Mouse (Mus musculus): ENCODE data around the gene Scube1. TPM values are rescaled to one million over a fixed set of nuclear protein-coding genes. Genes with fewer than 3 reads are reported as not detected.
A peak's percentile ranks its signal among the peaks of the same experiment; 100 is the strongest.

Gene Scube1
- polyA plus RNA-seq, 1 experiment = 3.5 TPM

GRCm38 (mm10) chr15:83575543-83575942, 149.3 kb downstream of the Scube1 start:
- H3K27me3 ChIP-seq (replicated peaks; ENCODE audit: control insufficient read depth, insufficient read depth, low read length) = no peaks in the 10 kb centered on the region
- no peaks in the 10 kb centered on the region for H3K36me3 ChIP-seq (ENCODE audit: control insufficient read depth, insufficient read depth, low read length)
- H3K27ac ChIP-seq (ENCODE audit: insufficient read depth, low read depth, low read length) = no peak overlapping the region
- no peak for TF ChIP-seq POLR2A (IDR thresholded peaks at IDR 0.05; ENCODE audit: low read depth, low read length)
- TF ChIP-seq CTCF (conservative IDR thresholded peaks at IDR 0.05; ENCODE audit: insufficient read depth, insufficient read length, low read depth, low read length) = no peak
- no peak for DNase-seq
- H3K4me1 ChIP-seq (ENCODE audit: control insufficient read depth, insufficient read depth, low read length) = 0 out of 2 replicates have a peak, but pooled peaks cover 3% of the 10 kb centered on the region
- WGBS = 93% methylated on average over 8 of the region's 8 CpGs
- H3K4me3 ChIP-seq (ENCODE audit: insufficient read depth, low read depth, low read length) = no peak overlapping the region

GRCm38 (mm10) chr15:83574731-83575351, 150.0 kb downstream of the Scube1 start:
- 0 out of 2 replicates have a peak, but pooled peaks cover 3% of the 10 kb centered on the region for H3K4me1 ChIP-seq (ENCODE audit: control insufficient read depth, insufficient read depth, low read length)
- 67% methylated on average over 6 of the region's 6 CpGs for WGBS
- no peak for TF ChIP-seq CTCF (conservative IDR thresholded peaks at IDR 0.05; ENCODE audit: insufficient read depth, insufficient read length, low read depth, low read length)
- TF ChIP-seq POLR2A (IDR thresholded peaks at IDR 0.05; ENCODE audit: low read depth, low read length) = no peak
- H3K27me3 ChIP-seq (replicated peaks; ENCODE audit: control insufficient read depth, insufficient read depth, low read length) = no peaks in the 10 kb centered on the region
- H3K4me3 ChIP-seq (ENCODE audit: insufficient read depth, low read depth, low read length) = no peak overlapping the region
- no peak for DNase-seq
- H3K36me3 ChIP-seq (ENCODE audit: control insufficient read depth, insufficient read depth, low read length) = no peaks in the 10 kb centered on the region
- H3K27ac ChIP-seq (ENCODE audit: insufficient read depth, low read depth, low read length) = no peak overlapping the region

GRCm38 (mm10) chr15:83573606-83574005, 151.2 kb downstream of the Scube1 start:
- Histone ChIP-seq H3K27ac (ENCODE audit: insufficient read depth, low read depth, low read length) (no peak overlapping the region), H3K27me3 (replicated peaks; ENCODE audit: control insufficient read depth, insufficient read depth, low read length) (no peaks in the 10 kb centered on the region), H3K4me3 (ENCODE audit: insufficient read depth, low read depth, low read length) (no peak overlapping the region), H3K4me1 (ENCODE audit: control insufficient read depth, insufficient read depth, low read length) (0 out of 2 replicates have a peak, but pooled peaks cover 3% of the 10 kb centered on the region), H3K36me3 (ENCODE audit: control insufficient read depth, insufficient read depth, low read length) (no peaks in the 10 kb centered on the region)
- TF ChIP-seq POLR2A (IDR thresholded peaks at IDR 0.05; ENCODE audit: low read depth, low read length) (no peak), CTCF (conservative IDR thresholded peaks at IDR 0.05; ENCODE audit: insufficient read depth, insufficient read length, low read depth, low read length) (no peak)
- WGBS = 97% methylated on average over 12 of the region's 12 CpGs
- DNase-seq = no peak

- Histone ChIP-seq H3K27me3 (replicated peaks; ENCODE audit: control insufficient read depth, insufficient read depth, low read length) (no peaks in the 10 kb centered on the region), H3K27ac (ENCODE audit: insufficient read depth, low read depth, low read length) (no peak overlapping the region), H3K36me3 (ENCODE audit: control insufficient read depth, insufficient read depth, low read length) (no peaks in the 10 kb centered on the region), H3K4me3 (ENCODE audit: insufficient read depth, low read depth, low read length) (no peak overlapping the region), H3K4me1 (ENCODE audit: control insufficient read depth, insufficient read depth, low read length) (0 out of 2 replicates have a peak, but pooled peaks cover 3% of the 10 kb centered on the region)
- no peak for TF ChIP-seq CTCF (conservative IDR thresholded peaks at IDR 0.05; ENCODE audit: insufficient read depth, insufficient read length, low read depth, low read length)
- no peak for TF ChIP-seq POLR2A (IDR thresholded peaks at IDR 0.05; ENCODE audit: low read depth, low read length)
- DNase-seq = no peak
- WGBS = 86% methylated on average over 4 of the region's 4 CpGs
Measured at GRCm38 (mm10) chr15:83572132-83572531, 152.7 kb downstream of the Scube1 start.

- H3K4me1 ChIP-seq (ENCODE audit: control insufficient read depth, insufficient read depth, low read length) = 0 out of 2 replicates have a peak, but pooled peaks cover 3% of the 10 kb centered on the region
- no peaks in the 10 kb centered on the region for H3K36me3 ChIP-seq (ENCODE audit: control insufficient read depth, insufficient read depth, low read length)
- TF ChIP-seq POLR2A (IDR thresholded peaks at IDR 0.05; ENCODE audit: low read depth, low read length) (no peak), CTCF (conservative IDR thresholded peaks at IDR 0.05; ENCODE audit: insufficient read depth, insufficient read length, low read depth, low read length) (no peak)
- no peaks in the 10 kb centered on the region for H3K27me3 ChIP-seq (replicated peaks; ENCODE audit: control insufficient read depth, insufficient read depth, low read length)
- WGBS = 48% methylated on average over 5 of the region's 5 CpGs
- DNase-seq = peak; percentile 90
- no peak overlapping the region for H3K27ac ChIP-seq (ENCODE audit: insufficient read depth, low read depth, low read length)
- no peak overlapping the region for H3K4me3 ChIP-seq (ENCODE audit: insufficient read depth, low read depth, low read length)
Measured at GRCm38 (mm10) chr15:83571636-83572035, 153.2 kb downstream of the Scube1 start.

- 0 out of 2 replicates have a peak, but pooled peaks cover 3% of the 10 kb centered on the region for H3K4me1 ChIP-seq (ENCODE audit: control insufficient read depth, insufficient read depth, low read length)
- no peak overlapping the region for H3K4me3 ChIP-seq (ENCODE audit: insufficient read depth, low read depth, low read length)
- no peak for DNase-seq
- TF ChIP-seq CTCF (conservative IDR thresholded peaks at IDR 0.05; ENCODE audit: insufficient read depth, insufficient read length, low read depth, low read length) = peak; percentile 42
- TF ChIP-seq POLR2A (IDR thresholded peaks at IDR 0.05; ENCODE audit: low read depth, low read length) = no peak
- H3K27me3 ChIP-seq (replicated peaks; ENCODE audit: control insufficient read depth, insufficient read depth, low read length) = no peaks in the 10 kb centered on the region
- H3K36me3 ChIP-seq (ENCODE audit: control insufficient read depth, insufficient read depth, low read length) = no peaks in the 10 kb centered on the region
- H3K27ac ChIP-seq (ENCODE audit: insufficient read depth, low read depth, low read length) = no peak overlapping the region
- 68% methylated on average over 2 of the region's 2 CpGs for WGBS
Measured at GRCm38 (mm10) chr15:83570641-83571040, 154.2 kb downstream of the Scube1 start.

GRCm38 (mm10) chr15:83569682-83570081, 155.1 kb downstream of the Scube1 start:
- H3K4me1 ChIP-seq (ENCODE audit: control insufficient read depth, insufficient read depth, low read length) = 0 out of 2 replicates have a peak, but pooled peaks cover 3% of the 10 kb centered on the region
- H3K4me3 ChIP-seq (ENCODE audit: insufficient read depth, low read depth, low read length) = no peak overlapping the region
- no peak overlapping the region for H3K27ac ChIP-seq (ENCODE audit: insufficient read depth, low read depth, low read length)
- no peak for DNase-seq
- 73% methylated on average over 11 of the region's 11 CpGs for WGBS
- no peaks in the 10 kb centered on the region for H3K36me3 ChIP-seq (ENCODE audit: control insufficient read depth, insufficient read depth, low read length)
- no peaks in the 10 kb centered on the region for H3K27me3 ChIP-seq (replicated peaks; ENCODE audit: control insufficient read depth, insufficient read depth, low read length)
- TF ChIP-seq CTCF (conservative IDR thresholded peaks at IDR 0.05; ENCODE audit: insufficient read depth, insufficient read length, low read depth, low read length) (no peak), POLR2A (IDR thresholded peaks at IDR 0.05; ENCODE audit: low read depth, low read length) (no peak)

Data from kidney, adult 2 months (tissue).